In the genomic region with DNA sequence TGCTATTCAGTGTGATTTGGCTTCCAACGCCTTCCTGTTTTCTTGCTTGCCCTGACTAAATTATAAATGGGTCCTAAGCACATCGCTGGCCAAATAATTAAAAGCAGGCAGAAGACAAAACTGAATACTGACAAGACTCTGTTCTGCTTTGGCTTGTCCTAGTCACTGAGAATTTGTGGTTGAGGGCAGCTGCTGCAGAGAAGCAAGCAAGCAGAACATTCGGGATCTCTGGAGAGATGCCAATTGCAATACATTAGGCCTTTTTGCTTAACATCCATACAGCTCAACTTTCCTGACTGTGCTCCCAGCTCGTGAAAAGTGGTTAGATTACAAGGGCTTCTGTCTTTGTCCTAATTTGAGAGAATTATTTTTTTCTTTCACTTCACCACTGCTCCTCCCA, we compare ENCODE assay signal across 9 mouse cellular contexts.
DNase-seq lines count a peak whose midpoint lies in the region; ATAC-seq and TF ChIP-seq lines count a peak whose summit lies in the region.
"Had no signal": no experiment of that assay in that cellular context is flagged by ENCODE, and none has a peak within 500 bp of the region (broad histone marks: within the 10 kb centered on the region; RNA-seq: fewer than 3 reads in every experiment).

No protein-coding gene starts in this region.

- H3K9me3 ChIP-seq in neural tube, embryonic 13.5 days, result no peaks in the 10 kb centered on the region
- H3K9me3 ChIP-seq in hindbrain, postnatal 0 days (ENCODE audit: low read length), result no peaks in the 10 kb centered on the region

- intact Hi-C loops in gastrocnemius, postnatal 14 days (cut with DNase I; ENCODE audit: low total_unique reads), result no loop called here

- peak; percentile 59 for ATAC-seq in neural tube, embryonic 13.5 days (ENCODE audit: low read depth)
- ATAC-seq in hindbrain, postnatal 0 days, result peak; percentile 56; the same call in 1 of the 2 replicates
- no peak for ATAC-seq in megakaryocyte-erythroid progenitor cell, adult 5-6 weeks (replicated peaks; ENCODE audit: low FRiP score, low TSS enrichment, poor library complexity, severe bottlenecking)
- ATAC-seq: liver, postnatal 0 days had no signal

- no peaks in the 10 kb centered on the region for H3K27me3 ChIP-seq in neural tube, embryonic 13.5 days
- no peaks in the 10 kb centered on the region for H3K27me3 ChIP-seq in hindbrain, postnatal 0 days (ENCODE audit: insufficient read depth, low read length)

- H3K4me3 ChIP-seq in neural tube, embryonic 13.5 days, result no peak overlapping the region
- no peak overlapping the region for H3K4me3 ChIP-seq in hindbrain, postnatal 0 days (ENCODE audit: low read length)

- no peaks in the 10 kb centered on the region for H3K36me3 ChIP-seq in neural tube, embryonic 13.5 days
- H3K36me3 ChIP-seq in hindbrain, postnatal 0 days (ENCODE audit: insufficient read depth, low read length), result no peaks in the 10 kb centered on the region

- no peak overlapping the region for H3K4me2 ChIP-seq in neural tube, embryonic 13.5 days
- H3K4me2 ChIP-seq in hindbrain, postnatal 0 days (ENCODE audit: low read depth, low read length), result 0 out of 2 replicates have a peak overlapping the region, but pooled peaks have one; percentile 6

- no peak overlapping the region for H3K27ac ChIP-seq in neural tube, embryonic 13.5 days (replicated peaks)
- H3K27ac ChIP-seq in hindbrain, postnatal 0 days, result 0 out of 2 replicates have a peak overlapping the region, but pooled peaks have one; percentile 55

- no peak overlapping the region for H3K9ac ChIP-seq in neural tube, embryonic 13.5 days
- no peak overlapping the region for H3K9ac ChIP-seq in hindbrain, postnatal 0 days (replicated peaks; ENCODE audit: low read length)
- H3K9ac ChIP-seq: liver, postnatal 0 days had no signal

- 30% methylated on average over 4 of the region's 4 CpGs for WGBS in neural tube, embryonic 13.5 days
- 29% methylated on average over 4 of the region's 4 CpGs for WGBS in hindbrain, postnatal 0 days

- DNase-seq in gastrocnemius, adult 18-20 months (ENCODE audit: low spot score), result peak; percentile 3
- no peak for DNase-seq in gastrocnemius, postnatal 14 days
- no peak for DNase-seq in neural tube, embryonic 10.5 days (ENCODE audit: extremely low spot score, low spot score)
- peak; percentile 75 for DNase-seq in hindbrain, postnatal 0 days (ENCODE audit: low spot score)
- DNase-seq in right cerebral cortex, postnatal 10 days (ENCODE audit: low spot score in 2 of 2), result peak; percentile 34 to 61
- DNase-seq in ovary, adult 18-20 months (ENCODE audit: low spot score), result no peak
- DNase-seq: liver, postnatal 0 days had no signal

- no peak for TF ChIP-seq CTCF in hindbrain, postnatal 0 days (IDR thresholded peaks at IDR 0.05; ENCODE audit: low read depth)

- H3K4me1 ChIP-seq in neural tube, embryonic 13.5 days (replicated peaks), result peaks cover 11% of the 10 kb centered on the region; the same call in 1 of the 2 replicates
- H3K4me1 ChIP-seq in hindbrain, postnatal 0 days (ENCODE audit: insufficient read depth, low read length), result no peaks in the 10 kb centered on the region

Comparison
In these comparisons a context has a peak if more than half of its experiments do, and no peak if none do; other contexts are left out.
1. DNase-seq: peak in gastrocnemius, adult 18-20 months (single experiment), hindbrain, postnatal 0 days (single experiment) and right cerebral cortex, postnatal 10 days (2 of 2); none in gastrocnemius, postnatal 14 days (single experiment), neural tube, embryonic 10.5 days (single experiment) and ovary, adult 18-20 months (single experiment).